Mouse (Mus musculus) midbrain, postnatal 0 days (tissue): Measurements from ENCODE around the gene Syngr1. TPM values are rescaled to one million over a fixed set of nuclear protein-coding genes. Genes with fewer than 3 reads are reported as not detected.
A peak's percentile ranks its signal among the peaks of the same experiment; 100 is the strongest.

Experiments used
- ATAC-seq: fragments of 200-750 bp; cut with Nextera tagmentation; 2 replicates; pipeline ENCODE4 v1.8.0; 2017; ENCODE audit warnings: moderate number of reproducible peaks, mild to moderate bottlenecking, moderate TSS enrichment, moderate library complexity; ENCODE audit not compliant: low FRiP score
- DNase-seq: peaks from one replicate; pipeline ENCODE4 v3.0.0-alpha.2; 2015; ENCODE audit warnings: low spot score
- H3K27ac ChIP-seq: fragments of 300-500 bp; sonication (generic); 2 replicates; pipeline ENCODE4 v1.5.1; 2014; ENCODE audit warnings: low read depth, mild to moderate bottlenecking, low read length, mixed read lengths
- H3K27me3 ChIP-seq: fragments of 300-500 bp; sonication (generic); 2 replicates; pipeline ENCODE4 v1.6.1; 2014; ENCODE audit warnings: low read length, control low read depth, mixed read lengths; ENCODE audit not compliant: insufficient read depth
- H3K36me3 ChIP-seq: fragments of 300-500 bp; sonication (generic); 2 replicates; pipeline ENCODE4 v1.6.1; 2014; ENCODE audit warnings: low read length, control low read depth, mixed read lengths; ENCODE audit not compliant: insufficient read depth
- H3K4me1 ChIP-seq: fragments of 300-500 bp; sonication (generic); 2 replicates; pipeline ENCODE4 v1.6.1; 2014; ENCODE audit warnings: mild to moderate bottlenecking, control low read depth, antibody characterized with exemption, low read length, mixed read lengths; ENCODE audit not compliant: insufficient read depth
- H3K4me2 ChIP-seq: fragments of 300-500 bp; sonication (generic); 2 replicates; pipeline ENCODE4 v1.6.1; 2014; ENCODE audit warnings: low read depth, mild to moderate bottlenecking, low read length, mixed read lengths; ENCODE audit not compliant: poor library complexity, severe bottlenecking
- H3K4me3 ChIP-seq: fragments of 300-500 bp; sonication (generic); 2 replicates; pipeline ENCODE4 v1.5.1; 2014; ENCODE audit warnings: low read depth, mild to moderate bottlenecking, low read length, moderate library complexity
- H3K9ac ChIP-seq: fragments of 300-500 bp; sonication (generic); replicated peaks from 2 replicates; pipeline ENCODE4 v1.6.1; 2014; ENCODE audit warnings: mild to moderate bottlenecking, low read length, moderate library complexity, mixed read lengths; ENCODE audit not compliant: poor library complexity, severe bottlenecking
- H3K9me3 ChIP-seq: fragments of 300-500 bp; sonication (generic); 2 replicates; pipeline ENCODE4 v1.6.1; 2016; ENCODE audit warnings: low read length, control low read depth
- CTCF ChIP-seq: IDR thresholded peaks from 2 replicates; pipeline ENCODE4 v1.5.1; 2016; ENCODE audit warnings: antibody characterized with exemption, mild to moderate bottlenecking
- WGBS: fragments of 180-500 bp; shearing (Covaris S2); extraction: QIAGEN DNeasy Blood & Tissue Kit; methylation state at CpG from one replicate; pipeline ENCODE4 v1.1.7; 2014; 5-methylcytosine and 5-hydroxymethylcytosine counted together
- polyA plus RNA-seq: library from polyadenylated mRNA; unstranded; fragments of >200 nt; fragmentation: Nextera tagmentation; extraction: Ambion mirVana; gene quantifications from 2 replicates; pipeline ENCODE4 v1.2.1, GENCODE M21; 2015
- total RNA-seq: library from RNA; depleted of rRNA; stranded (reverse); fragments of >200 nt; gene quantifications from 2 replicates; pipeline ENCODE4 v1.2.3, GENCODE M21; 2014

The Syngr1 gene
- total and polyA plus RNA-seq, 2 experiments from 2014 or later, result 81.5 to 220 TPM

GRCm38 (mm10) chr15:80090741-80091120 lies 403 bp upstream of the Syngr1 start:
- ATAC-seq (0 out of 2 replicates have a peak, but pooled peaks have one; percentile 48), DNase-seq (peak; percentile 36)
- peak overlapping the region; percentile 84 for H3K4me3 ChIP-seq
- H3K27ac ChIP-seq, result peak overlapping the region; percentile 77; the same call in 1 of the 2 replicates
- H3K27me3 ChIP-seq, result no peaks in the 10 kb centered on the region
- H3K9ac ChIP-seq, result peak overlapping the region; percentile 88
- peak overlapping the region; percentile 75 for H3K4me2 ChIP-seq
- TF ChIP-seq CTCF, result no peak
- no peaks in the 10 kb centered on the region for H3K9me3 ChIP-seq
- no peaks in the 10 kb centered on the region for H3K36me3 ChIP-seq
- WGBS, result under 1% methylated on average over 17 of the region's 17 CpGs
- H3K4me1 ChIP-seq, result 0 out of 2 replicates have a peak, but pooled peaks cover 3% of the 10 kb centered on the region

- ATAC-seq (no peak), DNase-seq (no peak)
- no peak for TF ChIP-seq CTCF
- 18% methylated on average over 7 of the region's 7 CpGs for WGBS
- peak overlapping the region; percentile 75 for H3K4me2 ChIP-seq
- H3K9me3 ChIP-seq, result no peaks in the 10 kb centered on the region
- peak overlapping the region; percentile 88 for H3K9ac ChIP-seq
- peak overlapping the region; percentile 77 for H3K27ac ChIP-seq
- H3K4me3 ChIP-seq, result peak overlapping the region; percentile 84
- peaks cover 3% of the 10 kb centered on the region; the same call in 1 of the 2 replicates for H3K4me1 ChIP-seq
- H3K36me3 ChIP-seq, result no peaks in the 10 kb centered on the region
- H3K27me3 ChIP-seq, result no peaks in the 10 kb centered on the region
Measured at GRCm38 (mm10) chr15:80092041-80092441, 907 bp downstream of the Syngr1 start.

GRCm38 (mm10) chr15:80092599-80092998 lies 1.5 kb downstream of the Syngr1 start:
- Histone ChIP-seq H3K4me1 (peaks cover 9% of the 10 kb centered on the region), H3K27me3 (no peaks in the 10 kb centered on the region), H3K9me3 (no peaks in the 10 kb centered on the region), H3K4me2 (peak overlapping the region; percentile 75), H3K27ac (0 out of 2 replicates have a peak overlapping the region, but pooled peaks have one; percentile 77), H3K36me3 (no peaks in the 10 kb centered on the region), H3K9ac (peak overlapping the region; percentile 88), H3K4me3 (peak overlapping the region; percentile 84)
- ATAC-seq, result no peak
- WGBS, result 12% methylated on average over 8 of the region's 8 CpGs
- TF ChIP-seq CTCF, result no peak; the same call in 1 of the 2 replicates
- DNase-seq, result peak; percentile 31

GRCm38 (mm10) chr15:80094201-80094600 lies 3.1 kb downstream of the Syngr1 start:
- no peak for DNase-seq
- WGBS, result 92% methylated on average over 13 of the region's 13 CpGs
- no peak for TF ChIP-seq CTCF

GRCm38 (mm10) chr15:80095596-80095995 lies 4.5 kb downstream of the Syngr1 start:
- no peak for ATAC-seq
- no peak for DNase-seq
- H3K9me3 ChIP-seq, result no peaks in the 10 kb centered on the region
- no peak for TF ChIP-seq CTCF
- no peaks in the 10 kb centered on the region for H3K27me3 ChIP-seq
- 73% methylated on average over 1 of the region's 1 CpGs for WGBS
- no peaks in the 10 kb centered on the region for H3K36me3 ChIP-seq
- H3K4me2 ChIP-seq, result no peak overlapping the region
- no peak overlapping the region for H3K27ac ChIP-seq
- no peak overlapping the region for H3K9ac ChIP-seq
- no peak overlapping the region for H3K4me3 ChIP-seq
- H3K4me1 ChIP-seq, result peaks cover 11% of the 10 kb centered on the region

More at GRCm38 (mm10) chr15:80094201-80094600, 3.1 kb downstream of the Syngr1 start:
- no peak overlapping the region for H3K4me3 ChIP-seq
- no peak overlapping the region for H3K27ac ChIP-seq
- H3K27me3 ChIP-seq, result no peaks in the 10 kb centered on the region
- no peak overlapping the region for H3K4me2 ChIP-seq
- H3K9me3 ChIP-seq, result no peaks in the 10 kb centered on the region
- no peak for ATAC-seq
- H3K4me1 ChIP-seq, result peaks cover 11% of the 10 kb centered on the region
- no peak overlapping the region for H3K9ac ChIP-seq
- no peaks in the 10 kb centered on the region for H3K36me3 ChIP-seq

GRCm38 (mm10) chr15:80096406-80096805 lies 5.3 kb downstream of the Syngr1 start:
- no peak overlapping the region for H3K9ac ChIP-seq
- no peak overlapping the region for H3K27ac ChIP-seq
- ATAC-seq (no peak), DNase-seq (no peak)
- peaks cover 3% of the 10 kb centered on the region; the same call in 1 of the 2 replicates for H3K36me3 ChIP-seq
- no peaks in the 10 kb centered on the region for H3K27me3 ChIP-seq
- H3K9me3 ChIP-seq, result no peaks in the 10 kb centered on the region
- peaks cover 11% of the 10 kb centered on the region for H3K4me1 ChIP-seq
- 60% methylated on average over 10 of the region's 10 CpGs for WGBS
- no peak overlapping the region for H3K4me2 ChIP-seq
- no peak overlapping the region for H3K4me3 ChIP-seq
- no peak for TF ChIP-seq CTCF
